Mouse (Mus musculus): ENCODE measurements at regions not wholly inside any gene's neighbourhood (a gene's known extent, or its start where the extent isn't known, plus 50 kb on each side); places are given as distances from the start of the nearest gene placed in this dataset.

DNA sequence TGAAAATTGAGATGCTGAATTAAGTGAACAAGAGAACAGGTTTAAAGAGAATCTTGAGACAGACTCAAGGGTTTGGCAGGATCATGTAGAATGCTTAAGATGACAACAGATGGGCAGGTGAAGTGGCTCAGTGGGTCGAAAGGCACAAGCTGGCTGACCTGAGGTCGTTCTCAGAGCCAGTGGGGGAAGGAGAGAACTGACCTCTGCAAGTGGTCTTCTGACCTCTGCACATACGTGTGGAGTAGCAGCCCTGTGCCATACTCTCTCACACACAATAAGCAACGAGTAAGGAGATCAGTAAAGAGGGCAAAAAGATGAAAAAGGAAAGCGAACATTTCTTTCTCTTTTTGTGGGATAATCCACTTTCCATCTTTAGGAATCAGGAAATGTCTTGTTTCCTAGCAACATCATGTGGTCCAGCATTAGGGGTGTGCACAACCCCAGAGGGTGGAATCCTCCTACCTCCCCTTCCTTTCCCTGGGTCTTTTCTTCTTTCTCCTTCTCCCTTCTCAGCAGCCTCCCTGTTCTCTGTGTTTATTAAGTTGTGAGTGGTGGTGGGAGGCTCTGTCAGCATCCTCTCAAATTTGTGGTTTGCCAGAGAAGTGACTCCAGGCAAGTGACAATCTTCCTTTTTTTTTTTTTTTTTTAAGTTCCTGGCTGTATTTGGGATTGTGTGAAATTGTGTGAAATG, 114.7 kb downstream of the 1810013L24Rik start:
- no peak overlapping the region for H3K4me2 ChIP-seq (ENCODE audit: low read depth, low read length)
- H3K36me3 ChIP-seq (ENCODE audit: control insufficient read depth, insufficient read depth) = no peaks in the 10 kb centered on the region
- no peak overlapping the region for H3K27ac ChIP-seq (ENCODE audit: low read length)
- H3K9ac ChIP-seq (ENCODE audit: low read length) = no peak overlapping the region
- H3K4me1 ChIP-seq (ENCODE audit: control insufficient read depth, insufficient read depth, low read length) = no peaks in the 10 kb centered on the region
- H3K27me3 ChIP-seq (ENCODE audit: control insufficient read depth, insufficient read depth, low read length) = no peaks in the 10 kb centered on the region
- WGBS = 48% methylated on average over 5 of the region's 5 CpGs
- ATAC-seq (replicated peaks; ENCODE audit: extremely low read depth, insufficient read depth, low FRiP score) = no peak
- no peaks in the 10 kb centered on the region for H3K9me3 ChIP-seq (replicated peaks; ENCODE audit: control insufficient read depth, low read length)
- no peak overlapping the region for H3K4me3 ChIP-seq (ENCODE audit: low read length)

DNA sequence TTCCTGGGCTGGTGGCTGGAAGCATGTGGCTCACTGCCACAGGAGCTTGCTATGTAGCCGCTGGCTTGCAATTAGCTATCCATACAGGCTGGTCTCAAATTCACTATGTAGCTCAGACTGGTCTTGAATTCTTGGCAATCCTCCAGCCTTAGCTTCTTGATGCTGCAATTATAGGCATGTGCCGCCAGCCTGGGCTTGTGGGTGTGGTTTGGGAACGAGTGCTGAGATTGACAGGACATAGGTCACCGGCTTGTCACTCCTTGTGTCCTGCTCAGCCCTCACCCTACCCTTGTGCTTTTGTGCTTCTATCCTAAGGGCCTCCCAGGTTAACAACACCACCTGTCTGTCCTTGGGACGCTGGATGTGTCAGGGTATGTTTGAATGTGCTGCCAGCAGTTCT, 117.9 kb downstream of the 1810013L24Rik start:
- Histone ChIP-seq H3K27ac (ENCODE audit: low read length) (no peak overlapping the region), H3K36me3 (ENCODE audit: control insufficient read depth, insufficient read depth) (no peaks in the 10 kb centered on the region), H3K9ac (ENCODE audit: low read length) (no peak overlapping the region), H3K4me2 (ENCODE audit: low read depth, low read length) (no peak overlapping the region), H3K9me3 (replicated peaks; ENCODE audit: control insufficient read depth, low read length) (no peaks in the 10 kb centered on the region), H3K27me3 (ENCODE audit: control insufficient read depth, insufficient read depth, low read length) (no peaks in the 10 kb centered on the region), H3K4me3 (ENCODE audit: low read length) (no peak overlapping the region), H3K4me1 (ENCODE audit: control insufficient read depth, insufficient read depth, low read length) (no peaks in the 10 kb centered on the region)
- WGBS = 39% methylated on average over 5 of the region's 5 CpGs
- ATAC-seq (replicated peaks; ENCODE audit: extremely low read depth, insufficient read depth, low FRiP score) = no peak

DNA sequence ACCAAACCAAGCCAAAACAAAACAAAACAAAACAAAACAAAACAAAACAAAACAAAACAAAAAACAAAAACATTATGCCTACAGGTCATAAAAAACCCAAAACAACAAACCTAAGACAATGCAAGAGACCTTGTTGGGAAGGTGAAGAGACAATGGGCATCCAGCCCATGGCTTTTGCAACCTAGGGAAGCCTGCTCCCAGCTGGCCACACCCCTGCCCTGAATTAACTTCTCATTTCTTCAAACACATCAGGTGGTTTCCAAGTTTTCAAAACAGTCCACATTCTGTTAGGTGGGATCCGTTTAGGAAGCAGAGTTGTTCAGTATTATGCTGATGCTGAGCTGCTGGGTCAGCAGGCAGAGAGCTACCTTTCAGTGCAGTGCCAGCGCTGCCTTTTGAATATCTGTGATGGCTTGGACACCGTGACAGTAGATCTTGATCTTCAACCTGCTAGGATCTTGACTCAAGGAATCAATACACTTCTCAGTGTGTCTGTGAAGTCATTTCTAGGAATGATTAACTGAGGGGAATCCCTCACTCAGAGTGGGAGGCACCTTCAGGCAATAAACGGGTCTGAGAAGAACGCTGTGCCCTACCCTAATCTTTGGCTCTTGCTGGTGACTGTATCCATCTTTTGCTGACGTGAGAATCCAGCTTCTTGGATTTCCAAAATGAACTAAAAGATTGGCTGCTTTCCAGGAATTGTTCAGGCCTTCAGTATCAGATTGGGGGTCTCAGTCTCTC, 121.4 kb downstream of the 1810013L24Rik start:
- no peaks in the 10 kb centered on the region for H3K36me3 ChIP-seq (ENCODE audit: control insufficient read depth, insufficient read depth)
- no peak overlapping the region for H3K4me2 ChIP-seq (ENCODE audit: low read depth, low read length)
- H3K4me3 ChIP-seq (ENCODE audit: low read length) = no peak overlapping the region
- no peaks in the 10 kb centered on the region for H3K9me3 ChIP-seq (replicated peaks; ENCODE audit: control insufficient read depth, low read length)
- no peak overlapping the region for H3K27ac ChIP-seq (ENCODE audit: low read length)
- ATAC-seq (replicated peaks; ENCODE audit: extremely low read depth, insufficient read depth, low FRiP score) = no peak
- H3K9ac ChIP-seq (ENCODE audit: low read length) = no peak overlapping the region
- WGBS = 64% methylated on average over 6 of the region's 6 CpGs
- no peaks in the 10 kb centered on the region for H3K27me3 ChIP-seq (ENCODE audit: control insufficient read depth, insufficient read depth, low read length)
- H3K4me1 ChIP-seq (ENCODE audit: control insufficient read depth, insufficient read depth, low read length) = no peaks in the 10 kb centered on the region

DNA sequence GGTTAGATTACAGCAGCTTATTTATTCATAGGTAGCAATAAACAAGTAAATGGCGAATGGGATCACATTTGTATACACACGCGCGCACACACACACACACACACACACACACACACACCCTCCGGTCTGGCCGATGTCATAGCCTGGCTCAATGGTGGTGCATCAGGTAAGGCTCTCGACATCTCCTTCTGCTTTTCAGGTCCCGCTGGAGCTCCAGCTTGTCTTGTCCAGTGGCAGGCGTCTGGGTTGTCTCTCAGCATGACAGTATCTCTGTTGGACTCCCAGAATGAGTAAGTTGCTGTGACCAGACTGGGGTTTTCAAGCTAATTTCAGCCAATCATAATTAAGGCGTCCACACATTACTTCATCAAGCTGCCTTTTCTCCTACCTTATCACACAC, 131.8 kb downstream of the 1810013L24Rik start:
- Histone ChIP-seq H3K4me3 (ENCODE audit: low read length) (no peak overlapping the region), H3K36me3 (ENCODE audit: control insufficient read depth, insufficient read depth) (no peaks in the 10 kb centered on the region), H3K9me3 (replicated peaks; ENCODE audit: control insufficient read depth, low read length) (no peaks in the 10 kb centered on the region), H3K4me2 (ENCODE audit: low read depth, low read length) (no peak overlapping the region), H3K27ac (ENCODE audit: low read length) (no peak overlapping the region), H3K9ac (ENCODE audit: low read length) (no peak overlapping the region), H3K4me1 (ENCODE audit: control insufficient read depth, insufficient read depth, low read length) (no peaks in the 10 kb centered on the region), H3K27me3 (ENCODE audit: control insufficient read depth, insufficient read depth, low read length) (no peaks in the 10 kb centered on the region)
- WGBS = 62% methylated on average over 10 of the region's 10 CpGs
- no peak for ATAC-seq (replicated peaks; ENCODE audit: extremely low read depth, insufficient read depth, low FRiP score)

DNA sequence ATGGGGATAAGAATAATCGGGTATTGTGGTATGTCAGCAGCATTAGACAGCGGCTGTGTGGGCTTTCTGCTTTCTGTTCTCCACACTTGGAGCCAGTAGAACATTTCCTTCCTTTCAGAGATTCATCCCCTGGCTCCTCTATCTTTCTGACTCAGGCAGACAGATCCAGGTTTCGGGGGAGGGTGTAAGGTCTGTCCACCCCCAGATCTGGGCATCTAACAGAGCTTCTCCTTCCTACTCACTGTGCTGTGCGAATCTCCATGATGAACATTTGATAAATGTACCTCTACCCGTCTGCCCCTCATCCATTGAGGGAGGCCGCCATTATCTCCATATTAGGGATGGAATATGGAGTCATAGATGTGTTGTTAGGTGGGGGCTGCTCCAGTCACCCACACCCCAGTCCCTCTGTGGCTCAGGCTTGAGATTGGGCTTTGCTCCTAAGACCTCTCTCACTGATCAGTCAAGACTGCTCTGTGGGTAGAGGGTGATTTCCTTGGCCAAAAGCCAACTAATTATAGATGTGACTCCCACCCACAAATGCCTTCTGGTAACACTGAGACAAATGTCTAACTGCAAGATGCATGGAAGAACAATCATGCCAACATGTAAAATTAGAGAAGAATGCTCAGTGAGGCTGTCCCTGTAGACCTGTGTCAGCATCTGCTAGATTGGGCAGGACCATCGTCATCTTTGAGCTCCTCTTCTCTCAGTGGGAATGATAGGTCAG, 163.8 kb downstream of the 1810013L24Rik start:
- Histone ChIP-seq H3K4me2 (ENCODE audit: low read depth, low read length) (no peak overlapping the region), H3K4me3 (ENCODE audit: low read length) (no peak overlapping the region), H3K9ac (ENCODE audit: low read length) (no peak overlapping the region), H3K27ac (ENCODE audit: low read length) (no peak overlapping the region), H3K27me3 (ENCODE audit: control insufficient read depth, insufficient read depth, low read length) (no peaks in the 10 kb centered on the region), H3K9me3 (replicated peaks; ENCODE audit: control insufficient read depth, low read length) (no peaks in the 10 kb centered on the region; the same call in 1 of the 2 replicates), H3K36me3 (ENCODE audit: control insufficient read depth, insufficient read depth) (no peaks in the 10 kb centered on the region), H3K4me1 (ENCODE audit: control insufficient read depth, insufficient read depth, low read length) (no peaks in the 10 kb centered on the region)
- ATAC-seq (replicated peaks; ENCODE audit: extremely low read depth, insufficient read depth, low FRiP score) = no peak
- 78% methylated on average over 7 of the region's 7 CpGs for WGBS

DNA sequence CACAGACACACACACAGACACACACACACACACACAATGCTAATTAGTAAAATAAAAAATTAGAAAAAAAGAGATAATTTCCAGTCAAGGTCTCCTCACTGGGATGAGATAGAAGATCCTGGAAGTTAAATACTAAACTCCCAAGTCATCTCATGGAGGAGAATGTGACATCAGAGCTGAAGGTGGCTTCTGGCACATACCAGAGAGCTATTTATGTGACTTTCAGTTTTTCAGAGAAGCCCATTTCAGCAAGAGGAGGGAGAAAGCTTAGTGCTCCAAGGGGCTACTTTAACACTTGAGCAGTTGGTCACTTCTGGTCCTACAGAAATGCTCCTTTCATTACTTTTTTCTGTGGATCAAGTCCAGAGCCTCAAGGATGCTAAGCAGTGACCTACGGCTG, 164.6 kb downstream of the 1810013L24Rik start:
- H3K36me3 ChIP-seq (ENCODE audit: control insufficient read depth, insufficient read depth) = no peaks in the 10 kb centered on the region
- ATAC-seq (replicated peaks; ENCODE audit: extremely low read depth, insufficient read depth, low FRiP score) = no peak
- H3K9ac ChIP-seq (ENCODE audit: low read length) = no peak overlapping the region
- no peak overlapping the region for H3K4me2 ChIP-seq (ENCODE audit: low read depth, low read length)
- no peak overlapping the region for H3K27ac ChIP-seq (ENCODE audit: low read length)
- WGBS = 83% methylated on average over 1 of the region's 1 CpGs
- H3K4me3 ChIP-seq (ENCODE audit: low read length) = no peak overlapping the region
- H3K9me3 ChIP-seq (replicated peaks; ENCODE audit: control insufficient read depth, low read length) = no peaks in the 10 kb centered on the region
- no peaks in the 10 kb centered on the region for H3K27me3 ChIP-seq (ENCODE audit: control insufficient read depth, insufficient read depth, low read length)
- H3K4me1 ChIP-seq (ENCODE audit: control insufficient read depth, insufficient read depth, low read length) = no peaks in the 10 kb centered on the region

DNA sequence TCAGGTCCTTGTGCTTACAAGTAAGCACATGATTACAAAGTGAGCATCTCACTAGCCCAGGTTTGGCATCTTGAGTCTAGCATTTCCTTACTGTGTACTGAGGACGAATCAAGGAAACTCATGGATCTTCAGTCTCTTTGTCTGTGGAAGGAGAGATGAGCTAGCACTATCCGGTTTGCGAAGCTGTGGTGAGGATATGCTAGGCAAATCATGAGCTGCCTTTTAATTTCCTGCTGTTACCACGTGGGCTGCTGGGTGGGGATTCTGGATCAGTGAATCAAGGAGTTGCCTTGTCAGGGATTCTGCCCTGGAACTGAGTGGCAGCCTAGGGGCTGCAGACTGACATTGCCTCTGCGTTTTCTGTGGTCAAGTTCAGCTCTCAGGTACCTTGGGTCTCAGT, 167.3 kb downstream of the 1810013L24Rik start:
- Histone ChIP-seq H3K9me3 (replicated peaks; ENCODE audit: control insufficient read depth, low read length) (no peaks in the 10 kb centered on the region), H3K36me3 (ENCODE audit: control insufficient read depth, insufficient read depth) (no peaks in the 10 kb centered on the region), H3K27me3 (ENCODE audit: control insufficient read depth, insufficient read depth, low read length) (no peaks in the 10 kb centered on the region), H3K9ac (ENCODE audit: low read length) (no peak overlapping the region), H3K4me1 (ENCODE audit: control insufficient read depth, insufficient read depth, low read length) (no peaks in the 10 kb centered on the region), H3K4me3 (ENCODE audit: low read length) (no peak overlapping the region), H3K27ac (ENCODE audit: low read length) (no peak overlapping the region), H3K4me2 (ENCODE audit: low read depth, low read length) (no peak overlapping the region)
- ATAC-seq (replicated peaks; ENCODE audit: extremely low read depth, insufficient read depth, low FRiP score) = no peak
- 69% methylated on average over 5 of the region's 5 CpGs for WGBS

DNA sequence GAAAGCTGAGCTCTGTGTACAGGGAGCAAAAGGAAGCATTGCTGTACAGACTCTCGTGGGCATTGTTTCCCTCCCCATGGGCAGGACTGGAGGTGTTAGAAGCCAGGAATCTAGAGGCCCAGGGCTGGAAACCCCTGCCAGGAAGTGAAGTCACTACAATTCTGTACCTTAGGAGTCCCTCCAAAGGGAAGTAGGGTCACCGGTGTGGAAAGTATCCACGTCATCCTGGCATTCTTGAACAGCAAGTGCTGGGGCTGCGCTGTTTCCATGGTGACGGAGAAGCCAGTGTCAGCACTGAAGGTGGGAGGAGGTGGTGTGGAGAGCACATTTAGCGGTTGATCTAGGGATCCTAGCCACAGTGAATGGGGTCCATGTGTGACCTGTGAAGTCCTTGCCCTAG, 174.1 kb downstream of the 1810013L24Rik start:
- Histone ChIP-seq H3K4me3 (ENCODE audit: low read length) (no peak overlapping the region), H3K36me3 (ENCODE audit: control insufficient read depth, insufficient read depth) (no peaks in the 10 kb centered on the region), H3K9ac (ENCODE audit: low read length) (no peak overlapping the region), H3K4me2 (ENCODE audit: low read depth, low read length) (no peak overlapping the region), H3K27me3 (ENCODE audit: control insufficient read depth, insufficient read depth, low read length) (no peaks in the 10 kb centered on the region), H3K4me1 (ENCODE audit: control insufficient read depth, insufficient read depth, low read length) (no peaks in the 10 kb centered on the region), H3K9me3 (replicated peaks; ENCODE audit: control insufficient read depth, low read length) (no peaks in the 10 kb centered on the region), H3K27ac (ENCODE audit: low read length) (no peak overlapping the region)
- ATAC-seq (replicated peaks; ENCODE audit: extremely low read depth, insufficient read depth, low FRiP score) = peak; percentile 70; the same call in 1 of the 2 replicates
- 26% methylated on average over 6 of the region's 6 CpGs for WGBS

DNA sequence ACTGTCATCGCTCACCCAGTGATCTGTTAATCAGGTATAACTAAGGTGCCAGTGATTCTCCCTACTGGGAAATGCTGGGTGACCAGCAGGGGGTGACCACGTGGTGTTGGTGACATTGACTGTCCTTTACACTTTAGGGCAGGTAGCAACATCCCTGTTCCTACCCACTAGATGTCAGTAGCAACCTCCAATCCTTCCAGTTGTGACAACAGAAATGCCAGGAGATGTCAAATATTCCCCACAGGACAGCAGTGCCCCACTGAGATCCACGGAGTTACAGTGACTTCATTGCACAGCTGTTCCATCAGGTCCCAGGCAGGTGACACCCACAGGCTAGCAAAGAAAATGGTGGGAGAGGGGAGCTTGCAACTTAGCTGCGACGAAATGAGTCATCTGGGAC, 176.0 kb downstream of the 1810013L24Rik start:
- no peak overlapping the region for H3K9ac ChIP-seq (ENCODE audit: low read length)
- no peak overlapping the region for H3K4me3 ChIP-seq (ENCODE audit: low read length)
- no peak for ATAC-seq (replicated peaks; ENCODE audit: extremely low read depth, insufficient read depth, low FRiP score)
- no peaks in the 10 kb centered on the region for H3K4me1 ChIP-seq (ENCODE audit: control insufficient read depth, insufficient read depth, low read length)
- H3K9me3 ChIP-seq (replicated peaks; ENCODE audit: control insufficient read depth, low read length) = no peaks in the 10 kb centered on the region
- no peaks in the 10 kb centered on the region for H3K36me3 ChIP-seq (ENCODE audit: control insufficient read depth, insufficient read depth)
- no peak overlapping the region for H3K4me2 ChIP-seq (ENCODE audit: low read depth, low read length)
- H3K27me3 ChIP-seq (ENCODE audit: control insufficient read depth, insufficient read depth, low read length) = no peaks in the 10 kb centered on the region
- WGBS = 23% methylated on average over 5 of the region's 5 CpGs
- no peak overlapping the region for H3K27ac ChIP-seq (ENCODE audit: low read length)
